Mouse (Mus musculus) heart, postnatal 0 days (tissue): ENCODE results near the gene Erf. TPM values are rescaled to one million over a fixed set of nuclear protein-coding genes. Genes with fewer than 3 reads are reported as not detected.
A peak's percentile ranks its signal among the peaks of the same experiment; 100 is the strongest.

ENCODE experiments used
- ATAC-seq: fragments of 200-750 bp; cut with Nextera tagmentation; 2 replicates; pipeline ENCODE4 v1.8.0; 2017; ENCODE audit warnings: low read depth, moderate number of reproducible peaks, moderate library complexity; ENCODE audit not compliant: insufficient read depth
- DNase-seq: peaks from one replicate; pipeline ENCODE4 v3.0.0-alpha.2; 2016; ENCODE audit warnings: low spot score
- H3K27ac ChIP-seq: fragments of 300-500 bp; sonication (generic); 2 replicates; pipeline ENCODE4 v1.5.1; 2014; ENCODE audit warnings: low read depth, mild to moderate bottlenecking
- H3K27me3 ChIP-seq: fragments of 300-500 bp; sonication (generic); 2 replicates; pipeline ENCODE4 v1.6.1; 2014; ENCODE audit warnings: low read length, mixed read lengths; ENCODE audit not compliant: control insufficient read depth, insufficient read depth
- H3K36me3 ChIP-seq: fragments of 300-500 bp; sonication (generic); replicated peaks from 2 replicates; pipeline ENCODE4 v1.6.1; 2014; ENCODE audit warnings: low read length, mixed read lengths; ENCODE audit not compliant: control insufficient read depth, insufficient read depth
- H3K4me1 ChIP-seq: fragments of 300-500 bp; sonication (generic); 2 replicates; pipeline ENCODE4 v1.6.1; 2014; ENCODE audit warnings: antibody characterized with exemption; ENCODE audit not compliant: control insufficient read depth, insufficient read depth
- H3K4me2 ChIP-seq: fragments of 300-500 bp; sonication (generic); 2 replicates; pipeline ENCODE4 v1.6.1; 2014; ENCODE audit warnings: low read depth, mild to moderate bottlenecking, low read length, moderate library complexity
- H3K4me3 ChIP-seq: fragments of 300-500 bp; sonication (generic); 2 replicates; pipeline ENCODE4 v1.5.1; 2014; ENCODE audit warnings: low read depth, low read length
- H3K9ac ChIP-seq: fragments of 300-500 bp; sonication (generic); replicated peaks from 2 replicates; pipeline ENCODE4 v1.6.1; 2014; ENCODE audit warnings: low read depth, low read length, mixed read lengths
- H3K9me3 ChIP-seq: fragments of 300-500 bp; sonication (generic); replicated peaks from 2 replicates; pipeline ENCODE4 v1.6.1; 2016; ENCODE audit warnings: low read length; ENCODE audit not compliant: control insufficient read depth
- CTCF ChIP-seq: IDR thresholded peaks from 2 replicates; pipeline ENCODE4 v1.5.1; 2016; ENCODE audit warnings: antibody characterized with exemption, control low read depth, low read depth
- EP300 ChIP-seq: IDR thresholded peaks from 2 replicates; pipeline ENCODE4 v1.6.1; 2016; ENCODE audit warnings: antibody characterized with exemption, low read depth
- WGBS: fragments of 180-500 bp; shearing (Covaris S2); extraction: QIAGEN DNeasy Blood & Tissue Kit; methylation state at CpG from one replicate; pipeline ENCODE4 v1.1.7; 2014; 5-methylcytosine and 5-hydroxymethylcytosine counted together
- polyA plus RNA-seq: library from polyadenylated mRNA; unstranded; fragments of >200 nt; fragmentation: Nextera tagmentation; extraction: Ambion mirVana; gene quantifications from 2 replicates; pipeline ENCODE4 v1.2.1, GENCODE M21; 2015
- total RNA-seq: library from RNA; depleted of rRNA; stranded (reverse); fragments of >200 nt; gene quantifications from 2 replicates; pipeline ENCODE4 v1.2.3, GENCODE M21; 2014; ENCODE audit warnings: low replicate concordance

Erf gene
- total and polyA plus RNA-seq, 2 experiments from 2014 or later, result 7.0 to 66.8 TPM

DNA sequence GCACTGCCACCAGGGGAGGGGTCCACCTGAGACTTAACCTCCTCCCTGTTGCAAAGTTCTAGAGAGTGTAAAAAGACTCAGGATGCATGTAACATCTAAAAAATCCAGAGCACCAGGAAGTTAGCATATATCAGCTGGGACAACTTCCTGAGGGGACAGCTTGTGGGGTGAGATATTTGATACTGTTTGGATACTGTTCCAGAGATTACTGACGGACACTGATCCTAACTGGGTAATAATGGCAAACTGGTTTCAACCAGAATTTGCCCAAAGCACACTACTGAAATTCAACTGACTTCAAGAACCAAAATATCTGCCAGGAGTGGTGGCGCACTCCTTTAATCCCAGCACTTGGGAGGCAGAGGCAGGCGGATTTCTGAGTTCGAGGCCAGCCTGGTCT lies 43.9 kb upstream of the Erf start:
- ATAC-seq (no peak), DNase-seq (no peak)
- H3K9ac ChIP-seq, result no peak overlapping the region
- no peak overlapping the region for H3K27ac ChIP-seq
- peaks cover 3% of the 10 kb centered on the region; the same call in 1 of the 2 replicates for H3K4me1 ChIP-seq
- 89% methylated on average over 4 of the region's 4 CpGs for WGBS
- no peak overlapping the region for H3K4me2 ChIP-seq
- no peak overlapping the region for H3K4me3 ChIP-seq
- peaks cover 49% of the 10 kb centered on the region for H3K36me3 ChIP-seq
- no peak for TF ChIP-seq EP300
- TF ChIP-seq CTCF, result no peak
- H3K9me3 ChIP-seq, result no peaks in the 10 kb centered on the region
- no peaks in the 10 kb centered on the region for H3K27me3 ChIP-seq

- H3K9ac ChIP-seq, result no peak overlapping the region
- no peak overlapping the region for H3K4me3 ChIP-seq
- no peaks in the 10 kb centered on the region for H3K9me3 ChIP-seq
- H3K27me3 ChIP-seq, result no peaks in the 10 kb centered on the region
- DNase-seq, result no peak
- ATAC-seq, result no peak
- 64% methylated on average over 10 of the region's 10 CpGs for WGBS
- no peak overlapping the region for H3K27ac ChIP-seq
- no peak overlapping the region for H3K4me2 ChIP-seq
- peaks cover 61% of the 10 kb centered on the region for H3K36me3 ChIP-seq
- TF ChIP-seq CTCF, result no peak
- no peak for TF ChIP-seq EP300
- H3K4me1 ChIP-seq, result peaks cover 3% of the 10 kb centered on the region; the same call in 1 of the 2 replicates
Observed at GRCm38 (mm10) chr7:25293191-25293739, 42.7 kb upstream of the Erf start.

- Histone ChIP-seq H3K4me3 (no peak overlapping the region), H3K27me3 (no peaks in the 10 kb centered on the region), H3K9me3 (no peaks in the 10 kb centered on the region), H3K4me1 (peaks cover 3% of the 10 kb centered on the region; the same call in 1 of the 2 replicates), H3K4me2 (no peak overlapping the region), H3K27ac (no peak overlapping the region), H3K36me3 (peaks cover 73% of the 10 kb centered on the region), H3K9ac (no peak overlapping the region)
- no peak for TF ChIP-seq CTCF
- TF ChIP-seq EP300, result no peak
- ATAC-seq, result no peak
- WGBS, result 60% methylated on average over 7 of the region's 7 CpGs
- DNase-seq, result no peak
Observed at GRCm38 (mm10) chr7:25292107-25292506, 41.5 kb upstream of the Erf start.

- Histone ChIP-seq H3K27me3 (no peaks in the 10 kb centered on the region), H3K36me3 (peaks cover 85% of the 10 kb centered on the region), H3K9ac (no peak overlapping the region), H3K27ac (no peak overlapping the region), H3K4me3 (no peak overlapping the region), H3K9me3 (no peaks in the 10 kb centered on the region), H3K4me1 (no peaks in the 10 kb centered on the region), H3K4me2 (no peak overlapping the region)
- peak; percentile 19; the same call in 1 of the 2 replicates for ATAC-seq
- TF ChIP-seq EP300 (no peak), CTCF (no peak)
- 73% methylated on average over 2 of the region's 2 CpGs for WGBS
- no peak for DNase-seq
Observed at GRCm38 (mm10) chr7:25290911-25291310, 40.4 kb upstream of the Erf start.

DNA sequence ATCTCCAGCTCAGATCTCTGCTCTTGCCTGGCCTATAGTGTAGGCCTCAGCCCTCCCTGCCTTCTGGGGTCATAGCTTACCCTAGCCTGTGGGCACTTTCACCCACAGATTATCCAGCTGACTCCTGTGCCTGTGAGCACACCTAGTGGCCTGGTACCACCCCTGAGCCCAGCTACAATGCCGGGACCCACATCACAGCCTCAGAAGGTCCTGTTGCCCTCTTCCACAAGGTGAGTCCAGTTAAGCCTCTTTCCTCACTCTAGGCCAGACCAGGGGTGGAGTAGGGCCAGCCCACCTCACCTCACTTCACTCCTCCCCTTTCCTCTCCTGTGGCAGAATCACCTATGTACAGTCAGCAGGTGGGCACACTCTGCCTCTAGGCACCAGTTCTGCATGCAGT lies 39.9 kb upstream of the Erf start:
- Histone ChIP-seq H3K9ac (no peak overlapping the region), H3K27ac (no peak overlapping the region), H3K4me2 (no peak overlapping the region), H3K4me1 (no peaks in the 10 kb centered on the region), H3K9me3 (no peaks in the 10 kb centered on the region), H3K27me3 (no peaks in the 10 kb centered on the region), H3K4me3 (no peak overlapping the region), H3K36me3 (peaks cover 89% of the 10 kb centered on the region)
- no peak for DNase-seq
- ATAC-seq, result no peak
- WGBS, result 86% methylated on average over 1 of the region's 1 CpGs
- TF ChIP-seq CTCF (no peak), EP300 (no peak)

GRCm38 (mm10) chr7:25289925-25290324 lies 39.4 kb upstream of the Erf start:
- ATAC-seq (no peak), DNase-seq (no peak)
- Histone ChIP-seq H3K4me2 (no peak overlapping the region), H3K27ac (no peak overlapping the region), H3K36me3 (peaks cover 95% of the 10 kb centered on the region), H3K4me3 (no peak overlapping the region), H3K9ac (no peak overlapping the region), H3K9me3 (no peaks in the 10 kb centered on the region), H3K4me1 (no peaks in the 10 kb centered on the region), H3K27me3 (no peaks in the 10 kb centered on the region)
- WGBS, result 96% methylated on average over 3 of the region's 3 CpGs
- TF ChIP-seq EP300 (no peak), CTCF (no peak)
